Comparison of ENCODE assay signal across 18 mouse cellular contexts in the genomic region with DNA sequence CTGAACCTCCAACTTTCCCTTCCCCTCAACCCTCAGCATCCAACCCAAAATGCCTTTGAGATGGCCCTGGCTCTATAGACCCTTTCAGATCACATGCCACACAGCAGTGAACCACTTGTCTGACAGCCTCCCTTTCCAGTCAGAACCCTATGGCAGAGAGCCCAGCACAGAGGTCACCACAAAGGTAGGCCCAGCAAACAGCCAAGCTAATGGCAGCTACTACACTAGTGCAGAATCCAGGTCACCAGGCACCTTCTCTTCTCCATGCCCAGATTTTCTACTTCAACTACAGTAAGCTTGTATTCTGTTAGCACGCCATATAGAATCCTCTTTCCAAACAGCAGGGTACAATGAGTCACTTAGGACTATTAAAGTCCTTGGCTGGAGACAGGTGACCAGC. TPM values are rescaled to one million over a fixed set of nuclear protein-coding genes. Genes with fewer than 3 reads are reported as not detected.
DNase-seq lines count a peak whose midpoint lies in the region; ATAC-seq and TF ChIP-seq lines count a peak whose summit lies in the region.
"Had no signal": no experiment of that assay in that cellular context is flagged by ENCODE, and none has a peak within 500 bp of the region (broad histone marks: within the 10 kb centered on the region; RNA-seq: fewer than 3 reads in every experiment).

No protein-coding gene starts in this region.

- H3K27me3 ChIP-seq in cerebellum, adult 2 months (ENCODE audit: control insufficient read depth, insufficient read depth, low read length): no peaks in the 10 kb centered on the region
- H3K27me3 ChIP-seq in kidney, embryonic 14.5 days (ENCODE audit: control insufficient read depth, insufficient read depth, low read length): no peaks in the 10 kb centered on the region
- H3K27me3 ChIP-seq in heart, postnatal 0 days (ENCODE audit: control insufficient read depth, insufficient read depth, low read length): no peaks in the 10 kb centered on the region
- no peaks in the 10 kb centered on the region; the same call in 1 of the 2 replicates for H3K27me3 ChIP-seq in liver, embryonic 11.5 days (replicated peaks; ENCODE audit: control insufficient read depth, insufficient read depth, low read length)
- H3K27me3 ChIP-seq: limb, embryonic 13.5 days had no signal

- H3K9ac ChIP-seq in kidney, embryonic 14.5 days (ENCODE audit: low read depth, low read length): no peak overlapping the region
- H3K9ac ChIP-seq in heart, postnatal 0 days (replicated peaks; ENCODE audit: low read depth, low read length): no peak overlapping the region; the same call in 1 of the 2 replicates
- H3K9ac ChIP-seq in liver, embryonic 11.5 days (ENCODE audit: low read depth, low read length): no peak overlapping the region
- H3K9ac ChIP-seq: limb, embryonic 13.5 days had no signal

- no peak; the same call in 1 of the 2 replicates for TF ChIP-seq POLR2A in cerebellum, adult 2 months (IDR thresholded peaks at IDR 0.05; ENCODE audit: borderline replicate concordance, insufficient read depth, low read length)

- WGBS in cerebellum, adult 2 months: 3% methylated on average over 1 of the region's 1 CpGs
- WGBS in kidney, embryonic 14.5 days: 96% methylated on average over 1 of the region's 1 CpGs
- 86% methylated on average over 1 of the region's 1 CpGs for WGBS in heart, postnatal 0 days
- 86% methylated on average over 1 of the region's 1 CpGs for WGBS in liver, embryonic 11.5 days

- peaks cover 68% of the 10 kb centered on the region for H3K4me1 ChIP-seq in cerebellum, adult 2 months (ENCODE audit: control insufficient read depth, insufficient read depth, low read length)
- no peaks in the 10 kb centered on the region for H3K4me1 ChIP-seq in kidney, embryonic 14.5 days (ENCODE audit: control insufficient read depth, insufficient read depth, low read length)
- H3K4me1 ChIP-seq in heart, postnatal 0 days (ENCODE audit: control insufficient read depth, insufficient read depth): peaks cover 13% of the 10 kb centered on the region
- no peaks in the 10 kb centered on the region for H3K4me1 ChIP-seq in liver, embryonic 11.5 days (replicated peaks; ENCODE audit: control insufficient read depth, insufficient read depth, low read length)
- H3K4me1 ChIP-seq: limb, embryonic 13.5 days had no signal

- peaks cover 5% of the 10 kb centered on the region; the same call in 1 of the 2 replicates for H3K36me3 ChIP-seq in kidney, embryonic 14.5 days (ENCODE audit: control insufficient read depth, insufficient read depth, low read length)
- 0 out of 2 replicates have a peak, but pooled peaks cover 10% of the 10 kb centered on the region for H3K36me3 ChIP-seq in heart, postnatal 0 days (replicated peaks; ENCODE audit: control insufficient read depth, insufficient read depth, low read length)
- no peaks in the 10 kb centered on the region for H3K36me3 ChIP-seq in liver, embryonic 11.5 days (ENCODE audit: control insufficient read depth, insufficient read depth, low read length)

- ATAC-seq in kidney, embryonic 14.5 days (ENCODE audit: low FRiP score, low TSS enrichment): no peak
- peak; percentile 78 for ATAC-seq in heart, postnatal 0 days (ENCODE audit: insufficient read depth, low read depth)
- no peak for ATAC-seq in liver, embryonic 11.5 days (replicated peaks; ENCODE audit: low FRiP score)
- ATAC-seq: forebrain, embryonic 16.5 days; intestine, postnatal 0 days had no signal

- no peak overlapping the region for H3K4me3 ChIP-seq in cerebellum, adult 2 months (replicated peaks; ENCODE audit: insufficient read depth, low read depth, low read length)
- no peak overlapping the region for H3K4me3 ChIP-seq in kidney, embryonic 14.5 days (ENCODE audit: low read length)
- H3K4me3 ChIP-seq in heart, postnatal 0 days (ENCODE audit: low read depth, low read length): no peak overlapping the region
- H3K4me3 ChIP-seq in liver, embryonic 11.5 days (ENCODE audit: low read depth, low read length): no peak overlapping the region
- H3K4me3 ChIP-seq: limb, embryonic 13.5 days had no signal

- peak; percentile 65 to 77 for DNase-seq in cerebellum, adult 2 months
- no peak for DNase-seq in cerebellum, adult 9-10 months
- peak; percentile 32 for DNase-seq in kidney, adult 11 months
- peak; percentile 48 to 58 for DNase-seq in cerebellum, postnatal 36 days
- peak; percentile 58 for DNase-seq in heart, postnatal 0 days (ENCODE audit: low spot score)
- no peak for DNase-seq in adipocyte (ENCODE audit: low spot score)
- DNase-seq in liver, embryonic 11.5 days (ENCODE audit: low spot score): no peak
- DNase-seq: right cerebral cortex, postnatal 14 days; thymus, postnatal 25 days had no signal

- TF ChIP-seq CTCF in cerebellum, adult 2 months (IDR thresholded peaks at IDR 0.05; ENCODE audit: borderline replicate concordance, insufficient read depth, low read depth, low read length): no peak
- no peak for TF ChIP-seq CTCF in heart, postnatal 0 days (IDR thresholded peaks at IDR 0.05; ENCODE audit: low read depth)

- no peak overlapping the region for H3K4me2 ChIP-seq in kidney, embryonic 14.5 days (replicated peaks; ENCODE audit: low read depth, low read length)
- H3K4me2 ChIP-seq in heart, postnatal 0 days (ENCODE audit: low read depth, low read length): no peak overlapping the region
- no peak overlapping the region for H3K4me2 ChIP-seq in liver, embryonic 11.5 days
- H3K4me2 ChIP-seq: limb, embryonic 13.5 days had no signal

- no peaks in the 10 kb centered on the region for H3K9me3 ChIP-seq in kidney, embryonic 14.5 days (ENCODE audit: control insufficient read depth, low read length)
- H3K9me3 ChIP-seq in heart, postnatal 0 days (replicated peaks; ENCODE audit: control insufficient read depth, low read length): no peaks in the 10 kb centered on the region
- no peaks in the 10 kb centered on the region for H3K9me3 ChIP-seq in liver, embryonic 11.5 days (ENCODE audit: control insufficient read depth, low read length)
- H3K9me3 ChIP-seq: limb, embryonic 13.5 days had no signal

- peak overlapping the region; percentile 83 for H3K27ac ChIP-seq in cerebellum, adult 2 months (ENCODE audit: insufficient read depth, low read length)
- no peak overlapping the region for H3K27ac ChIP-seq in kidney, embryonic 14.5 days (ENCODE audit: low read depth, low read length)
- peak overlapping the region; percentile 67 for H3K27ac ChIP-seq in heart, postnatal 0 days (ENCODE audit: low read depth)
- no peak overlapping the region for H3K27ac ChIP-seq in liver, embryonic 11.5 days (ENCODE audit: low read depth, low read length)
- H3K27ac ChIP-seq: limb, embryonic 13.5 days had no signal

- TF ChIP-seq EP300 in heart, postnatal 0 days (IDR thresholded peaks at IDR 0.05; ENCODE audit: low read depth): no peak

RNA-seq across cellular contexts. Expression of a gene that starts 12.1 kb away (rescaled TPM):
- polyA plus RNA-seq in cerebellum, adult 2 months (2012; rRNA removed): 158 and 185 TPM in 2 replicates
- polyA plus RNA-seq in kidney, embryonic 14.5 days (2014; fragmentation: Nextera tagmentation; extraction: Ambion mirVana): 5.1 and 8.4 TPM in 2 replicates
- total RNA-seq in heart, postnatal 0 days (2014; rRNA removed; ENCODE audit: low replicate concordance): 4.9 and 8.0 TPM in 2 replicates
- 1.7 and 2.2 TPM in 2 replicates for polyA plus RNA-seq in heart, postnatal 0 days (2015; fragmentation: Nextera tagmentation; extraction: Ambion mirVana)
- 2.6 and 3.2 TPM in 2 replicates for polyA plus RNA-seq in liver, embryonic 11.5 days (2014; fragmentation: Nextera tagmentation; extraction: Ambion mirVana)
- total RNA-seq: megakaryocyte-erythroid progenitor cell, adult 5-6 weeks had no signal

RNA-seq across cellular contexts. Expression of a gene that starts 25.2 kb away (rescaled TPM):
- polyA plus RNA-seq in cerebellum, adult 2 months (2012; rRNA removed): 0.38 and 0.63 TPM in 2 replicates
- polyA plus RNA-seq in kidney, embryonic 14.5 days (2014; fragmentation: Nextera tagmentation; extraction: Ambion mirVana): 0.38 and 0.43 TPM in 2 replicates
- 23.0 and 79.5 TPM in 2 replicates for total RNA-seq in heart, postnatal 0 days (2014; rRNA removed; ENCODE audit: low replicate concordance)
- polyA plus RNA-seq in heart, postnatal 0 days (2015; fragmentation: Nextera tagmentation; extraction: Ambion mirVana): 22.9 and 24.0 TPM in 2 replicates
- 0.27 and 0.66 TPM in 2 replicates for polyA plus RNA-seq in liver, embryonic 11.5 days (2014; fragmentation: Nextera tagmentation; extraction: Ambion mirVana)
- total RNA-seq: hematopoietic stem cell, adult 5-6 weeks; layer of hippocampus, postnatal 25 days had no signal

RNA-seq across cellular contexts. Expression of a gene that starts 29.3 kb away (rescaled TPM):
- 86.0 and 98.5 TPM in 2 replicates for polyA plus RNA-seq in cerebellum, adult 2 months (2012; rRNA removed)
- polyA plus RNA-seq in kidney, embryonic 14.5 days (2014; fragmentation: Nextera tagmentation; extraction: Ambion mirVana): 23.3 and 25.3 TPM in 2 replicates
- 106 and 118 TPM in 2 replicates for total RNA-seq in heart, postnatal 0 days (2014; rRNA removed; ENCODE audit: low replicate concordance)
- 67.9 and 75.7 TPM in 2 replicates for polyA plus RNA-seq in heart, postnatal 0 days (2015; fragmentation: Nextera tagmentation; extraction: Ambion mirVana)
- 20.5 and 21.2 TPM in 2 replicates for polyA plus RNA-seq in liver, embryonic 11.5 days (2014; fragmentation: Nextera tagmentation; extraction: Ambion mirVana)

RNA-seq across cellular contexts. Expression of a gene that starts 32.1 kb away (rescaled TPM):
- not detected in 2 replicates for polyA plus RNA-seq in cerebellum, adult 2 months (2012; rRNA removed)
- polyA plus RNA-seq in kidney, embryonic 14.5 days (2014; fragmentation: Nextera tagmentation; extraction: Ambion mirVana): not detected in 2 replicates
- not detected in 2 replicates for total RNA-seq in heart, postnatal 0 days (2014; rRNA removed; ENCODE audit: low replicate concordance)
- not detected in 2 replicates for polyA plus RNA-seq in heart, postnatal 0 days (2015; fragmentation: Nextera tagmentation; extraction: Ambion mirVana)
- not detected in 2 replicates for polyA plus RNA-seq in liver, embryonic 11.5 days (2014; fragmentation: Nextera tagmentation; extraction: Ambion mirVana)
- total RNA-seq: hematopoietic stem cell, adult 5-6 weeks; layer of hippocampus, postnatal 25 days; megakaryocyte-erythroid progenitor cell, adult 5-6 weeks had no signal
- polyA plus RNA-seq: forebrain, embryonic 16.5 days; intestine, postnatal 0 days; limb, embryonic 13.5 days; lung, embryonic 16.5 days; stomach, embryonic 14.5 days had no signal

RNA-seq across cellular contexts. Expression of a gene that starts 49.3 kb away (rescaled TPM):
- 1.4 and 1.7 TPM in 2 replicates for polyA plus RNA-seq in cerebellum, adult 2 months (2012; rRNA removed)
- 0.09 and 0.73 TPM in 2 replicates for polyA plus RNA-seq in kidney, embryonic 14.5 days (2014; fragmentation: Nextera tagmentation; extraction: Ambion mirVana)
- total RNA-seq in heart, postnatal 0 days (2014; rRNA removed; ENCODE audit: low replicate concordance): 6.5 and 21.2 TPM in 2 replicates
- 2.7 and 2.8 TPM in 2 replicates for polyA plus RNA-seq in heart, postnatal 0 days (2015; fragmentation: Nextera tagmentation; extraction: Ambion mirVana)
- not detected in 2 replicates for polyA plus RNA-seq in liver, embryonic 11.5 days (2014; fragmentation: Nextera tagmentation; extraction: Ambion mirVana)
- total RNA-seq: hematopoietic stem cell, adult 5-6 weeks; layer of hippocampus, postnatal 25 days; megakaryocyte-erythroid progenitor cell, adult 5-6 weeks had no signal
- polyA plus RNA-seq: forebrain, embryonic 16.5 days; intestine, postnatal 0 days; stomach, embryonic 14.5 days had no signal

Comparison
In these comparisons a context has a peak if more than half of its experiments do, and no peak if none do; other contexts are left out.
1. DNase-seq: peak in cerebellum, adult 2 months (2 of 2), kidney, adult 11 months (single experiment), cerebellum, postnatal 36 days (2 of 2) and heart, postnatal 0 days (single experiment); none in cerebellum, adult 9-10 months (single experiment), adipocyte (single experiment) and liver, embryonic 11.5 days (single experiment).
2. H3K27ac ChIP-seq: peak in cerebellum, adult 2 months (single experiment) and heart, postnatal 0 days (single experiment); none in kidney, embryonic 14.5 days (single experiment) and liver, embryonic 11.5 days (single experiment).
3. RNA of a gene that starts 12.1 kb away (polyA plus RNA-seq): 158 to 185 TPM in cerebellum, adult 2 months; 5.1 to 8.4 TPM in kidney, embryonic 14.5 days, 2.6 to 3.2 TPM in liver, embryonic 11.5 days and 1.7 to 2.2 TPM in heart, postnatal 0 days; every median in the first group is over 10 times any median in the second.
4. RNA of a gene that starts 25.2 kb away (polyA plus RNA-seq): 22.9 to 24.0 TPM in heart, postnatal 0 days; 0.38 to 0.43 TPM in kidney, embryonic 14.5 days, 0.38 to 0.63 TPM in cerebellum, adult 2 months and 0.27 to 0.66 TPM in liver, embryonic 11.5 days; every median in the first group is over 10 times any median in the second.